Mouse (Mus musculus) heart, embryonic 14.5 days (tissue): ENCODE results near the gene Iqschfp. TPM values are rescaled to one million over a fixed set of nuclear protein-coding genes. Genes with fewer than 3 reads are reported as not detected.

Source experiments
- ATAC-seq: fragments of 200-750 bp; cut with Nextera tagmentation; 2 replicates; pipeline ENCODE4 v1.8.0; 2017; ENCODE audit warnings: low read depth, moderate TSS enrichment; ENCODE audit not compliant: insufficient number of reproducible peaks, insufficient read depth, low FRiP score
- H3K27ac ChIP-seq, 2 experiments: fragments of 200-500 bp in 1 of 2; fragments of 300-500 bp in 1 of 2; sonication (generic) in 1 of 2; replicated peaks in 1 of 2; 2 replicates each; pipeline ENCODE4 v1.5.1; 2012 to 2014; ENCODE audit warnings: low read depth in 2 of 2, low read length in 2 of 2, control low read depth in 1 of 2, mild to moderate bottlenecking in 1 of 2, mixed read lengths in 1 of 2; ENCODE audit not compliant: control insufficient read depth in 1 of 2, insufficient read depth in 1 of 2
- H3K27me3 ChIP-seq: fragments of 300-500 bp; sonication (generic); 2 replicates; pipeline ENCODE4 v1.6.1; 2014; ENCODE audit warnings: mild to moderate bottlenecking, low read length, control low read depth; ENCODE audit not compliant: control insufficient read depth, insufficient read depth
- H3K36me3 ChIP-seq: fragments of 300-500 bp; sonication (generic); 2 replicates; pipeline ENCODE4 v1.6.1; 2014; ENCODE audit warnings: mild to moderate bottlenecking, control low read depth, low read length, mixed read lengths; ENCODE audit not compliant: control insufficient read depth, insufficient read depth
- H3K4me1 ChIP-seq, 2 experiments: fragments of 200-500 bp in 1 of 2; fragments of 300-500 bp in 1 of 2; sonication (generic) in 1 of 2; 2 replicates each; pipeline ENCODE4 v1.6.1; 2012 to 2014; ENCODE audit warnings: low read length in 2 of 2, control low read depth in 1 of 2, mixed read lengths in 1 of 2; ENCODE audit not compliant: control insufficient read depth in 2 of 2, insufficient read depth in 2 of 2
- H3K4me2 ChIP-seq: fragments of 300-500 bp; sonication (generic); 2 replicates; pipeline ENCODE4 v1.6.1; 2014; ENCODE audit warnings: mild to moderate bottlenecking, low read length
- H3K4me3 ChIP-seq, 2 experiments: fragments of 200-500 bp in 1 of 2; fragments of 300-500 bp in 1 of 2; sonication (generic) in 1 of 2; 2 replicates each; pipeline ENCODE4 v1.5.1; 2012 to 2014; ENCODE audit warnings: low read length in 2 of 2, mild to moderate bottlenecking in 2 of 2, control low read depth in 1 of 2, low read depth in 1 of 2, moderate library complexity in 1 of 2; ENCODE audit not compliant: control insufficient read depth in 1 of 2, insufficient read depth in 1 of 2
- H3K9ac ChIP-seq: fragments of 300-500 bp; sonication (generic); 2 replicates; pipeline ENCODE4 v1.6.1; 2014; ENCODE audit warnings: mild to moderate bottlenecking, low read length
- H3K9me3 ChIP-seq: fragments of 300-500 bp; sonication (generic); 2 replicates; pipeline ENCODE4 v1.6.1; 2016; ENCODE audit warnings: low read length, control low read depth; ENCODE audit not compliant: control insufficient read depth
- WGBS: fragments of 180-500 bp; shearing (Covaris S2); extraction: QIAGEN DNeasy Blood & Tissue Kit; methylation state at CpG from one replicate; pipeline ENCODE4 v1.1.7; 2014; 5-methylcytosine and 5-hydroxymethylcytosine counted together
- polyA plus RNA-seq: library from polyadenylated mRNA; unstranded; fragments of >200 nt; fragmentation: Nextera tagmentation; extraction: Ambion mirVana; gene quantifications from 2 replicates; pipeline ENCODE4 v1.2.1, GENCODE M21; 2014

The Iqschfp gene
- polyA plus RNA-seq, 1 experiment from 2014 or later: not detected

- Histone ChIP-seq H3K4me2 (no peak overlapping the region), H3K4me3 (no peak overlapping the region), H3K9me3 (no peaks in the 10 kb centered on the region), H3K27me3 (no peaks in the 10 kb centered on the region), H3K9ac (no peak overlapping the region), H3K27ac (no peak overlapping the region), H3K4me1 (peaks cover 2 to 4% of the 10 kb centered on the region in 2 experiments; a peak in 2 of 4 replicates), H3K36me3 (peaks cover 51% of the 10 kb centered on the region)
- WGBS: 67% methylated on average over 5 of the region's 5 CpGs
- ATAC-seq: no peak
These were observed 727.1 kb downstream of the Iqschfp start for GRCm38 (mm10) chr3:68619097-68619496.

- peaks cover 2% of the 10 kb centered on the region in 2 experiments; a peak in 2 of 4 replicates for H3K4me1 ChIP-seq
- peaks cover 74% of the 10 kb centered on the region for H3K36me3 ChIP-seq
- H3K4me2 ChIP-seq: no peak overlapping the region
- H3K9me3 ChIP-seq: no peaks in the 10 kb centered on the region
- H3K4me3 ChIP-seq: no peak overlapping the region
- no peak overlapping the region for H3K9ac ChIP-seq
- WGBS: 90% methylated on average over 3 of the region's 3 CpGs
- H3K27ac ChIP-seq: no peak overlapping the region
- ATAC-seq: no peak
- no peaks in the 10 kb centered on the region for H3K27me3 ChIP-seq
These were observed 729.9 kb downstream of the Iqschfp start for GRCm38 (mm10) chr3:68621971-68622370.

GRCm38 (mm10) chr3:68623036-68623435 lies 731.0 kb downstream of the Iqschfp start:
- WGBS: 79% methylated on average over 5 of the region's 5 CpGs
- H3K27ac ChIP-seq: no peak overlapping the region

GRCm38 (mm10) chr3:68624471-68624870 lies 732.4 kb downstream of the Iqschfp start:
- H3K4me3 ChIP-seq: no peak overlapping the region
- ATAC-seq: no peak
- H3K36me3 ChIP-seq: peaks cover 64% of the 10 kb centered on the region
- H3K4me2 ChIP-seq: no peak overlapping the region
- 88% methylated on average over 6 of the region's 6 CpGs for WGBS
- no peaks in the 10 kb centered on the region for H3K27me3 ChIP-seq
- H3K27ac ChIP-seq: no peak overlapping the region
- no peaks in the 10 kb centered on the region for H3K9me3 ChIP-seq
- H3K4me1 ChIP-seq: peaks cover 0 to 2% of the 10 kb centered on the region in 2 experiments; a peak in 1 of 4 replicates
- no peak overlapping the region for H3K9ac ChIP-seq

More at GRCm38 (mm10) chr3:68623036-68623435, 731.0 kb downstream of the Iqschfp start:
- no peak overlapping the region for H3K4me2 ChIP-seq
- ATAC-seq: no peak
- H3K27me3 ChIP-seq: no peaks in the 10 kb centered on the region
- H3K9ac ChIP-seq: no peak overlapping the region
- no peaks in the 10 kb centered on the region for H3K9me3 ChIP-seq
- H3K4me3 ChIP-seq: no peak overlapping the region
- H3K4me1 ChIP-seq: peaks cover 0 to 2% of the 10 kb centered on the region in 2 experiments; a peak in 1 of 4 replicates
- peaks cover 73% of the 10 kb centered on the region for H3K36me3 ChIP-seq

- H3K9me3 ChIP-seq: no peaks in the 10 kb centered on the region
- H3K4me1 ChIP-seq: peaks cover 4 to 8% of the 10 kb centered on the region in 2 experiments; a peak in 1 of 4 replicates
- WGBS: 48% methylated on average over 4 of the region's 4 CpGs
- H3K9ac ChIP-seq: no peak overlapping the region
- no peak overlapping the region for H3K4me3 ChIP-seq
- H3K36me3 ChIP-seq: peaks cover 31% of the 10 kb centered on the region
- H3K27ac ChIP-seq: no peak overlapping the region
- no peak for ATAC-seq
- no peak overlapping the region for H3K4me2 ChIP-seq
- no peaks in the 10 kb centered on the region for H3K27me3 ChIP-seq
These were observed 738.2 kb downstream of the Iqschfp start for GRCm38 (mm10) chr3:68630261-68630660.

- H3K4me3 ChIP-seq: no peak overlapping the region
- no peaks in the 10 kb centered on the region for H3K9me3 ChIP-seq
- ATAC-seq: no peak
- WGBS: 44% methylated on average over 3 of the region's 3 CpGs
- H3K4me1 ChIP-seq: peaks cover 4 to 8% of the 10 kb centered on the region in 2 experiments; a peak in 1 of 4 replicates
- H3K36me3 ChIP-seq: peaks cover 25% of the 10 kb centered on the region
- H3K9ac ChIP-seq: no peak overlapping the region
- H3K27ac ChIP-seq: no peak overlapping the region
- no peaks in the 10 kb centered on the region for H3K27me3 ChIP-seq
- no peak overlapping the region for H3K4me2 ChIP-seq
These were observed 738.8 kb downstream of the Iqschfp start for GRCm38 (mm10) chr3:68630821-68631220.

GRCm38 (mm10) chr3:68632714-68633113 lies 740.7 kb downstream of the Iqschfp start:
- Histone ChIP-seq H3K4me1 (peaks cover 4 to 8% of the 10 kb centered on the region in 2 experiments; a peak in 1 of 4 replicates), H3K27ac (no peak overlapping the region), H3K27me3 (no peaks in the 10 kb centered on the region), H3K4me3 (no peak overlapping the region), H3K36me3 (peaks cover 7% of the 10 kb centered on the region; the same call in 1 of the 2 replicates), H3K9me3 (no peaks in the 10 kb centered on the region), H3K4me2 (no peak overlapping the region), H3K9ac (no peak overlapping the region)
- 81% methylated on average over 3 of the region's 3 CpGs for WGBS
- no peak for ATAC-seq

- Histone ChIP-seq H3K9me3 (no peaks in the 10 kb centered on the region), H3K4me2 (no peak overlapping the region), H3K27me3 (no peaks in the 10 kb centered on the region), H3K27ac (no peak overlapping the region), H3K4me3 (no peak overlapping the region), H3K9ac (no peak overlapping the region), H3K36me3 (no peaks in the 10 kb centered on the region), H3K4me1 (peaks cover 4 to 8% of the 10 kb centered on the region in 2 experiments; a peak in 1 of 4 replicates)
- 93% methylated on average over 4 of the region's 4 CpGs for WGBS
- ATAC-seq: no peak
These were observed 741.5 kb downstream of the Iqschfp start for GRCm38 (mm10) chr3:68633577-68633976.
